Mouse (Mus musculus) urinary bladder, postnatal 25 days (tissue): ENCODE measurements around the gene Pigk.

Source experiments
- DNase-seq: peaks from one replicate; pipeline ENCODE4 v3.0.0; 2022; ENCODE audit warnings: low spot score

The Pigk gene

DNA sequence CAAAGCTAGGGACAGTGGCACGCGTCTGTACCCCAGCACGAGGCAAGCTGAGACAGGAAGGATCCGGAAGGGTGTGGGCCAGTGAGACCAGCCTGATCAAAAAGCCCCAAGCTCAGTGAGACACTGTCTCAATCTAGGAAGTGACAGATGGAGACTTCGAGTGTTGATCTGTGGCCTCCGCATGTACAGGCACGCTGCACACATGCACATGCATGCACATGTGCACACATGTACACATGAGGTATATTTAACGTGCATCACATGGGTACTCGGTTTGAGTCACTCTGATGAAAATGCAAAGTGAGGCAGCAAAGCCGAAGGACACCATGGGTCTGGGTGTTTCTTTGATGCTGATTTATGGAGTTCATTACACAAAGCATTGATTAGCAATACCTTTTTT lies 191.1 kb downstream of the Pigk start:
- DNase-seq = no peak

DNA sequence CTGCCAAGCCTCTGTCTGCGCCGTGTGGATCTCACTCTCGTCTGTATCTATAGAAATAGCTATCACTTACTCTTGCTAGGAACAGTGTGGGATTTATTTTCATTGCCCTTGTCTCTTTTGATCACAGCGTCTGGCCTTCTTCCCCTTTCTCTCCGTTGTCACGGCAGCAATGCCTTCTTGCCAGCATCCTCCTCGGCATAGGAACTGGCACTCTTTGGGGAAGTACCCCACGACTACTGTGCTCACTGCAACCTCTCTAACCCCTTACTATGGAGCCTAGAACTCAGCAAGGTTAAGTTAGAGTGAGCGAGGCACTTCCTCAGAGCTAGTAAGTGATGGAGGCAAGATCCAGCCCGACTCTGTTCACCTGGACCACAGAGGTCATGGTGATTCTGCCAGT lies 191.9 kb downstream of the Pigk start:
- no peak for DNase-seq

DNA sequence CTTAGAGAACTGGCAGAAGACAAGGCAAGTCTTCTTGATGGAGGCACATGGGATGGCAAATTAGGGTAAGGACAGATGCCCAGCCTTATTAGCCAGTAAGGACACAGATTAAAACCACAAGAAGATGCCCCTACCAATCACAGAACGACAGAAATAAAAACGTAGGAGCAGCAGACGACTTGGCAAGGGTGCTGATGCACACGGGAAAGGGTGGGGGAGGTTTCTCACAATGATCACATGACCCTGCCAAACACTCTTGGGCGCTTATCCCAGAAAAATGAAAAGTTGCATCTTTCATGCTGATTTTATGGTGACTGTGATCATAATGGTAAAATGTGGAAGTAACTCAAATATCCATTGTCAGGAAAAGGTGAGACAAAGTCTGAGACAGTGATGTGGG lies 193.2 kb downstream of the Pigk start:
- DNase-seq = no peak

DNA sequence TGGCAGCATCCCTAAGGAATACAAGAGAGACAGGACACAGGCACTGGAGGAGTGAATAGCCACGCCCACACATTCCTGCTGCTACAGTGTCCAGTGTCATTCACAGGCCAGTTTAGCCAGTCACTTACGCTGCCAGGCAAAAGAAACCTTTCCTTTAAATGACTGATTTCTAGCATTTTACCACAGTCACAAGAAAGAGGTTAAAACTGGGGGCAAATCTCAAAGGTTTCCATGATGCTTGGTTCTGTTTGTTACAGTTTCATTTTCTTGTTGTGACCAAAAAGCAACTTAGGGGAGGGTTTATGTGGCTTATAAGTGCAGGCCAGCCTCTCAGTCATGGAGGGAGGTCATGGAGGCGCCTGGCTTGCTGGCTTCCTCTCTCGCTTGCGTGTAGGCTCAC lies 193.8 kb downstream of the Pigk start:
- DNase-seq = no peak

DNA sequence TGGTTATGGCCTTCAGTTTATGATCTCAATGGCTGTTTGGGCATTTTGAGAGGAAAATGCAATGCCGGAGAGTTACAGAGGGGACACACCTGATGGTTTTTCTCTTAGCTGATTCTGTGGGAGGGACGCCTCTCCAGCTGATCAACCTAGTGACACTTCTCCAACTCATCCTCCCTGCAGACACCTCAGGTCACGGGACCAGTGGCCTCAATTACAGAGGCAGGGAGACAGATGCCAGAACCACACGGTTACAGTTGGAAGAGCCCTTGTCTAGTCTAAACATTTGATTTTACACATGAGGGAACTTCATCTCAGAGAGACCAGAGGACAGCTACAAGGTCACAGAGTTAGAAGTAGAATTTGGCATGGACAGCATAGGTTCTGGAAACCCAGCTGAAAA lies 197.7 kb downstream of the Pigk start:
- DNase-seq = no peak

DNA sequence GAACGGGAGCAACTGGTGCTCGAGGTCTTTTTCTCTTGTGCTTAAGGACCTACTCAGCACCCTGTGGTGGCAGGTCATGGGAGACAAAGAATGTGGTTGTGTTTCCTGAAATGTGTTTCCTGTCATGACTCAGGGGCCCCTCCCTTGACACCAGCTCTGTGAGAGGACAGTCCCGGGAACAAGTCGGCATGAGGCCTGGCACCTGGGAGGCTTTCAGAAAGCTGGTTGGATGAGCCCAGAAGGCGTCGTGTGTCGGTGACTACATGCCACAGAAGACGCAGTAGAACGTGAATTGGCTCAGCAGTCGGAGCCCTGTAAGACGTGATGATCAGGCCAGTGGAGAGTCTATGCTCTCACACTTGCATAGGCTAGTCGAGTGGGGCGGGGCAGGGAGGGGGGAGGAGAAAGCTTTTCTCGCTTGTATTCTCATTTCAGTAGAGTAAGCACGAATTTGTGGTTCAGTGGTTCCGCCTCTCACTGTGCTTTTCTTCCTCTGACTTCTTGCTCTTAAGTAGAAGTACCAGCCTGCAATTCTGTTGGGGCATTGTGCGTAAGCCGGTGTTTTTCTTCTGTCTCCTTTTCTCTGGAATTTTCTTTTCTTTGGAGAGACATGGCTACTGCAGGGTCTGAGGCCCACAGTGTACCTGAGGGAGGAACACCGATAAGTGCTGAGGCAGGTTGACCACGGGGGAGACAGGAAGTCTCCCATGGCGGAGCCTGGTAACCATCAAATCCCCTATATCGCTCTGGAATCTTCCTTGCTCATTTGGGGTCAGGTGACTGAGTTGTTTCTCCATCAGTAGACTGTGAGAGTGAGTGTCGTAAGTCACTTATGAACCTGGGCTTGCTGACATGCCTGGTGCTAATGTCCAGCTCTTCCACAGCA lies 198.6 kb downstream of the Pigk start:
- no peak for DNase-seq

DNA sequence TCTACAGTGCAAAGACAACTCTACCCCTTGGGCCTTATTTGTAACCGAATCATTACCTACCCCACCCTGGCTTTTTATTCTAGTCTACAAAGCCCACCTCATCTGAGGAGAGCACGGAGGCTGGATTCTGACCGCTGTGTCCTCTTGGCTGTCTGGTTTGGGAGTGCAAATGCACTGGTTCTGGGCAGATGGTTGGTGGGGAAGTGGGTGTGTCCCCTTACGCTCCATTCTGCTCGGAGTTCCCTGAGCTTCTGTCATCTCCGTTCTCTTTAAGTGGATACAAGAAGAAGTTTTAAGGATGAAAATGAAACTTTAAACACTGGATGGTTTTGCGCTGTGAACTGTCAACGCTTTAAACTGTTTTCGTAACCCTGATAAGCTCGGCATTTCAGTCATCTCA lies 199.2 kb downstream of the Pigk start:
- DNase-seq = no peak

DNA sequence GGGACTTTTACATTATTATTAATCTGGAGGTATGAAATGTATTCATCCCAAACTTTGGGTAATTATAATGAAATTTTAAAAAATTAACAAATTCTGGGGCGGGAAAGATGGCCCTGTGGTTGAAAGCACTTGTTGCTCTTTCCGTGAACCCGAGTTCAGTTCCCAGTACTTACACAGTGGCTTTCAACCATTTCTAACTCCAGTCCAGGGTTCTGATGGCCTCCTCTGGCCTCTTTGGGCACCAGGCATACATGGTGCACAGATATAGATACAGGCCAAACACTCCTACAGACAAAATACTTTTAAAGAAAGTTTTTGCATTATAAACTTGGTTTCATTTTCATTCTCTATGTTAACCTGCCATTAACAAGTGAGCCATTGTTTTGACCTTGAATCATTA lies 199.7 kb downstream of the Pigk start:
- no peak for DNase-seq

DNA sequence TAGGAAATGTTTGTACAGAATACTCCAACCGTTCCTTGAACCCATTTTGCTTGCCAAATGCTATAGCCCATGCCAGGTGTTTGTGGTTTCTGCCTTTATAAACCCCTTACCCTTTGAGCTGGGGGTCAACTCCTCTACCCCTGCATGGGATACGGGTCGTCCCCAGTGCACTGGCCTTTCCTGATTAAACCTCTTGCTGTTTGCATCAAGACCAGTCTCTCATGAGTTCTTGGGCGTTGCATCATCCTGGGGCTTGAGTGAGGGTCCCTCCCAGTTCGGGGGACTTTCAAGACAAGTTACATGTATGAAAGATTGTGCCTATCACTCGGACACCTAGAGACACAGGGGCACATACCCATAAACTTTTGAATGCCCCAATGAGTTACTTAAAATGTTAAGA lies 200.5 kb downstream of the Pigk start:
- no peak for DNase-seq

DNA sequence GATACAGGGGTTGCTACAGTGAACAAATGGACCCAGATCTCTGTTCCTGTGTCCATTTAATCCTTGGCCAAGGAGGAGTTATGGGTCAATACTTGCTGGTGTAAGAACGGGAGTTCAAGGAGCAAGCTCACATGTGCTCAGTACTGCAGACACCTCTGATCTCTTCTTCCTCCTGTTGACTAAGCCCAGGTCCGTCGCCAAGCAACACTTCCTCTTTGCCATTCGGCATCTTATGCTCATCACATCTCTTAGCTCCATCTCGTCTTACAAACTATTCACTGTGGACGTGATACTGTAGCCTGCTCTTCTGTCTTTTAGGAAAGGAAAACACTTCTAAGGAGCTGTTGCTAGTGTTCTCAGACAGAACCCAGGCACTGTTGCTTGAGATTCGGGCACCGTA lies 203.7 kb downstream of the Pigk start:
- no peak for DNase-seq

DNA sequence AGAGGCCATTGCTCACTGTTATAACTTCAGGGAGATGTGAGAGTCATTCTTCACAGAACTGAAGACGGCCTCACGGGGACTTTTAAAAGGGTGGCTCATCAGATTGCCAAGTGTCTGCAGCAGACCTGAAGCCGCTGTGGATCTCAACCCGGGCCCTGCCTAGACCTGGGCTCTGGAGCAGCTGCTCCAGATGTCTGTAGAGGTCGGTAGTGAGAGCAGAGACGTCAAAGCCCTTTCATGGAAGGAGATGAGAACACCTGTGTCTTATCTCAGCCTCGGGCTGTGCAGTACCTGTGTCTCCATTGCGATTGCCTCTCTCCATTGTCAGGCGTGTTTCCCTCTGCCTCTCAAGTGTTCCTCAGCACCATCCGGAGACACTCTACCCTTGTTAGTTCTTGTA lies 205.2 kb downstream of the Pigk start:
- no peak for DNase-seq

DNA sequence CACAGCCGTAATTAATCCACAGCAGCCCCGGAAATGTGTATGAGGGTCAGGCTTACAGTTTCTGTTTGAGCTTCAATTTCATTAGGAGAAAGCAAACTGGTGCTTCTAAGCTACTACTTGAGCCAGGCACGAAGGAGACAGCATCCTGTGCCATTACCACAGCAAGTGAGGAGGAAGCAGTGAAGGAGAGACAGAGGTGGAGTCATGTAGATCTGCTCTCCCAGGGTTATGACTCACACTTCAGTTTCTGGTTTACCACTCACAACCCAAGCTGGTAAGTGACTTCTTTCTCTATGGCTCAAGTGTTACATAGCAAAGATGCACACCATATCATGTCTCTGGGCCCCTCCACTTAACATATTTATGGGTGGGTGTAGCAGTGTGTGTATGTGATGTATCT lies 206.5 kb downstream of the Pigk start:
- no peak for DNase-seq

DNA sequence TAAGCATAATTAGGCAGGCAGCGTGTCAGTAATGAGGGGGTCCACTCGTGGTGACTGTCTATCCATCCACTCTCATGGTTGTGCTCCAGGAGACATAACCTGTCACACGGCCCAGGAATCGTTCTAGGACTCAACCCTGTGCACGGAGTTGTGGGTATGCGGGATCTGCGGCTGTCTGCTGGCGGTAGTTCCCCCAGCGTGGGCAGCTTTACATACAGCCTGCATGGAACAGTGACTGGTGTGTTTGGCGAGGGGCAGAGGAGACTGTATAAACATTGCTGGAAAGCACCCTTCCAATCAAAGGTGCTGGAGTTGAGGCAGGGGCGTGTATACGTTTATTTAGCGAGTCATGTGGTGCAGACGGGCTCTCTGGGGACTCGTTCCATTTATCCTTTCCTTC lies 209.6 kb downstream of the Pigk start:
- no peak for DNase-seq

DNA sequence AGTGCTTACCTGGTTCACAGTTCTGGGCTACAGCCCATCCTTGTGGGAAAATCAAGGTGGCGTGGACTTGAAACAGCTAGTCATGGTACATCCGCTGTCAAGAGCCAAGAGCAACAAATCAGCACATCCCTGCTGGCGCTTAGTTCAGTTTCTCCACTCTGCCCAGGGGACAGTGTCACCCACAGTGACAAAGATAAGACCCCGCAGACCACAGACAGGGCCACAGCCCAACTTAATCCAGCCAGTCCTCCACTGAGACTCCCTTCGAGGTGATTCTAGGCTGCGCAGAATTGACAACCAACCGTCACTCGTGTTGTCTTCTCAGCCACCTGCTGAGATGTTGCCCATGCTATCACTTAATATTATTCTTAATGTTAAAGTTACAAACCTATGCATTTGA lies 211.5 kb downstream of the Pigk start:
- no peak for DNase-seq

DNA sequence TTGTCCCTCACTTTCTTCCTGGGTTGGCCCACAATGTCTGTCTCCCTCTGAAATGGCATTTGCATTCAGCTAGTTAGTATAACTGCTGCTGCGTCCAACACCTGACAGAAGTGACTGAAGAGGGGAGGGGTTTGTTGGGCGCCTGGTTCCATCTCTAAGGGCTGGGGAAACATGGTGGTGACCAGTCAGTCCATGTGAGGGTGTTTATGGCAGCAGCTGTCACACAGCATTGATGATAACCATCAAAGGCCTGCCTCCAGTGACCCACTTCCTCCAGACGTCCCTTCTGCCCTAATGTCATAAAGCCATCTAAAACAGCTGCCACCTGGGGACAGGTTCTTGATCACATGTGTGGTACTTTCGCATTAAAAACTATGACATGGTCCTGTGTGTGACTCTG lies 212.3 kb downstream of the Pigk start:
- no peak for DNase-seq

DNA sequence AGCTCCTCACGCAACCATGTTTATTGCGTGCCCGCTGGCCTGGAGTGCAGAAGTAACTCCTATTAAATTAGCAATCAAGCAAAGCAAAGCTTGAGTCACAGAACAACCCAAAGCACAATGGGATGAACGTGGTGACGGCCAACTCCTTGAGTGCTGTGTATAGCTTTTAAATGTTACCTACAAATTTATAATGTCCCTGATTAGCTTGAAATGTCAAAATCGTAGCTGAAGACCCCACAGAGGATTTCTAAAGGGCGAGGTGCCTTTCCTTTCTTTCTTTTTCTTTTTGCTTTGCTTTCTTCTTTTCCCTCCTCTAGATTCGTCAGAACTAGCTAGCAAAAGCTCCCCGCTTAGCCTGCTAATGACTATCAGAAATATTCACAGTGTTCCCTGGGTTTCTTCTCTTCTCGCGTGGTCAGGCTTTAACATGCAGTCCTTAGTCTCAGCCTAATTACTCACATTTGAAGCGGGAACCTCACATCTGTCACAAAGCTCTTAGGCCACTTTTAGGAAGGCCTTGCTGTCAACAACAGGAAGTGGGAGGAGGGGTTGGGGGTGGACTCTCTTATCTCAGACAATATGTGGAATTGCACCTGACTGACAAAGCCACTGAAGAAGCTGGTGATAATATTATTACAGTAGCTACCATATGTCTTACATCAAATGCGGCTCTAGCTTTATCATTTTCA lies 214.5 kb downstream of the Pigk start:
- no peak for DNase-seq

DNA sequence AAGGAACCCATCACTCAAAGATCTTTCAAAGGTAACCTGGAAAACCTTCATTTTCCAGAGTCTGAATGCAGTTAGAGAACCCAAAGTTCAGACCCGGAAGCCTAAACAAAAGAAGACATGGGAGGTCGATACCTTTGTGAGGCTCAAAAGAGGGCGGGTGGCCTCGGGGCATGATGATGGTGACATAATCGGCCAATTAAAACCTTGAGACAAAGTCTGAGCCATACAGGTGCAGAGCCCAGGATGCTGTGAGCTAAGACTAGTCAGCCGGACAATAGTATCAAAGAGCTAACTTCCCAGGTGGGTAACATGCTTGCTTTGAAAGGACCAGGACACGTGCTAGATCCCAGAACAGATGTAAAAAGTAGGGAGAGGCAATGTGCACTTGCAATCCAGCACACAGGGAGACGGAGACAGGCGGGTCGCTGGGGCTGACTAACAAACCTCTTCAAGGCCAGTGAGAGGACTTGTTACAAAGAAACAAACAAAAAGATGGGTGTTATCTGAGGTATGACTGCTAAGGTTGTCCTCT lies 215.4 kb downstream of the Pigk start:
- DNase-seq = no peak

DNA sequence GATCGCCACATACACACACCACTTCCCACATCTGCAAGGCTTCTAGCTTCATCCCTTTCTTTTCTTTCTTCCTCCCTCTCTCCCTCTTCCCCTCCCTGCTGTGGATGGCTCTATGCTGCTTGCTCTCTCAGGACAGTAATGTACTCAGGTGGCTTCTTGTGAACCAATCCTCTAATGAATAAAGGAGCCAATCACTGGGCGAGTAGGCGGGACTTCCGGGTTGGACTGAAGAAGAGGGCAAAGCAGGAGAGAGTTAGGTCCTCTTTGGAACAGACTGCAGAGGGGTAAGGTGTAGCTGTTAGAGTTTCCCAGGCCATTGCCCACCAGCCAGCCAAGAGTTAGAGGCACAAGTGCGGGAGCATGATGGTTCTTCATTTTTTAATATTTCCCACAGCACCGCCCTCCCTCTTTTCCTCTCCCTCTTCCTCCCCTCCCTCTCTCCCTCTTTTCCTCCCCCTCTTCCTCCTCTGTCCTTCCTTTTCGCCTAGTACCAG lies 215.9 kb downstream of the Pigk start:
- DNase-seq = no peak

DNA sequence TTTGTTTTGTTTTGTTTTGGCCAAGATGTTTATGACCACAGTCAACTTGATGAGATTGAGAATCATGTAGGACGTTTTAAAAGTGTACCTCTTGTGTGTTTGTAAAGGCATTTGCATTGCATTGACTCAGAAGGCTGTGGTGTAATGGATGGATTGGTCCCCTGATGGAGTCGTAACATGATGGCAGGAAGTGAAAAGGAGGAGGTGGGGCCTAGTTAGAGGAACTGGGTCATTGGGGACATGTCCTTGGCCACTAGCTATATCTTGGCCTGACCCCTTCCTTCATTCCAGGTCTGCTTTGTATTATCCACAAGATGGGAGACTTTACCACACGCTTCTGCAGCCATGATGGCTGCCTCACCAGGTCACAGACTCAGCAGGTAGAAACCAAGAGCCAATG lies 217.5 kb downstream of the Pigk start:
- DNase-seq = no peak

DNA sequence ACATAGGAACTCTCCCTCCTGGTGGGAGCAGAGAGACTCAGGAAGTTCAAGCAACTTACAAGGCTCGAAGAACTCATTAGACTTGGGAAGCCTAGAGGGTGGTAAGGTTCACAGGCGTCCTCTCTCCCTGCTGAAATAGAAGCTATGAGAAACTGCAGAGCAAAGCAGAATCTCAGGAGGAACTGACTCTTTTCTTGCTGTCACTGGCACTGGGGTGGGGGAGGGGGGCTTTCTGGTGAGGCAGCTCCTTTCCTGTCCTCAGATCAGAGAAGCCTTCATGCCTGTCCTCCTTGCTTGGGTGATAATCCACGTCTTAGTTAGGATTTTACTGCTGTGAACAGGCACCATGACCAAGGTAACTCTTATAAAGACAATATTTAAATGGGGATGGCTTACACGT lies 218.2 kb downstream of the Pigk start:
- DNase-seq = no peak

DNA sequence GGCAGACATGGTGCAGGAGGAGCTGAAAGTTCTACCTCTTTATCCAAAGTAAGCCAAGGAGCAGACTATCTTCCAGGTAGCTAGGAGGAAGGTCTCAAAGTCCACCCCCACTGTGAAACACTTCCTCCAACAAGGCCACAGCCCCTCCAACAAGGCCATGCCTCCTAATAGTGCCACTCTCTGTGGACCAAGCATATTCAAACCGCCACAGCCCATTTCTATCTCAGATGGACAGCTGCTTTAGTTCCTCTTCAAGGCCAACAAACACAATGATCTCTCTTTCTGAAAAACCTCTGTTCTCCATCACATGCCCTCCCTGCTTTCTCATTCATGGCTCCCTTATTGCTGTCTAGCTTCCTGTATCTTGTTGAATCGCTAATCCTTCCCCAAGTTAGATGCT lies 218.6 kb downstream of the Pigk start:
- DNase-seq = no peak

DNA sequence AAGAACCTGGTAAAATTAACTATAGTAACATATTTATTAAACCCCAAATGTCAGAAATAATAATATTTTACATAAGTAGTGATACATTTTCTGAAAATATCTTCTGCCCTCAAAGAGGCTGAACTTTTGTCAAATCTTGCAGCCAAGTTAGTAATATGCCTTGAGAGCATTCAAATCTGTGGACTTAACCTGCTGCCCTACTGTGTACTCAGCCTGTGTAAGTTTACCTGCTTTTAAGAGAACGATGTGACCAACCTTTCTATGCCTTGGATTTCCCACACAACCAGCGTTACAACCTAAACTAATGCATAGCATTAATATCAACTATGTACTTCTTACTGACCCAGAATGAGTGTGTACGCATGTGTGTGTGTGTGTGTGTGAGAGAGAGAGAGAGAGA lies 219.8 kb downstream of the Pigk start:
- no peak for DNase-seq

DNA sequence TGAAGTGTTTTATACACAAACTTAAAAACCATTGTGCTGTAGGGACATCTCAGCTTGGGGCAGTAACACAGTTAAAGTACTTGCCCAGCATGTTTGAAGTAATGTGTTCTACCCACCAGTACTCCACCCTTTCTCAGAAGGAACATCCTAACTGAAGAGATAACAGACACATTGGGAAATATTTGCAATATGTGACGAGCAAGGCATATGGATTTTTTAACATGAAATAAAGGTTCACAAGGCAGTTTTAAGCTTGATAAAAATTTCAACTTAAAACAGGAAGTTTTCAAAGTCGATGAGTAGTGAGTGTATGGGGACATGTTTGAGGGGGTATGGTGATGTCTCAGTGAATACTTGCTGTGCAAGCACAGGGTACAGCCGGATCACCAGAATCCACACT lies 222.4 kb downstream of the Pigk start:
- DNase-seq = no peak
